Mouse (Mus musculus) small intestine, adult 2 months (tissue): Measurements from ENCODE around the gene Cuedc1. TPM values are rescaled to one million over a fixed set of nuclear protein-coding genes. Genes with fewer than 3 reads are reported as not detected.

Experiments
- H3K27ac ChIP-seq: fragments of 200-500 bp; 2 replicates; pipeline ENCODE4 v1.5.1; 2012; ENCODE audit warnings: low read depth, low read length, control low read depth, inconsistent platforms; ENCODE audit not compliant: insufficient read depth
- H3K27me3 ChIP-seq: fragments of 200-500 bp; 2 replicates; pipeline ENCODE4 v1.6.1; 2012; ENCODE audit warnings: mild to moderate bottlenecking, moderate library complexity, low read length, inconsistent platforms; ENCODE audit not compliant: control insufficient read depth, insufficient read depth
- H3K36me3 ChIP-seq: fragments of 200-500 bp; 2 replicates; pipeline ENCODE4 v1.6.1; 2012; ENCODE audit warnings: mild to moderate bottlenecking, low read length, control low read depth, inconsistent platforms; ENCODE audit not compliant: control insufficient read depth, insufficient read depth
- H3K4me1 ChIP-seq: fragments of 200-500 bp; 2 replicates; pipeline ENCODE4 v1.6.1; 2012; ENCODE audit warnings: low read length, inconsistent platforms, mixed read lengths; ENCODE audit not compliant: control insufficient read depth, insufficient read depth, insufficient read length
- H3K4me3 ChIP-seq: fragments of 200-500 bp; 2 replicates; pipeline ENCODE4 v1.5.1; 2012; ENCODE audit warnings: low read depth, mild to moderate bottlenecking, control low read depth, inconsistent platforms, low read length, moderate library complexity
- CTCF ChIP-seq: fragments of 200-500 bp; IDR thresholded peaks from 2 replicates; pipeline ENCODE4 v1.5.1; 2012; ENCODE audit warnings: low read depth, mild to moderate bottlenecking, control low read depth, inconsistent platforms, low read length, moderate library complexity, mixed read lengths; ENCODE audit not compliant: insufficient replicate concordance, insufficient read length; ENCODE audit errors: extremely low read depth
- POLR2A ChIP-seq: fragments of 200-500 bp; IDR thresholded peaks from 2 replicates; pipeline ENCODE4 v1.6.1; 2012; ENCODE audit warnings: low read depth, mild to moderate bottlenecking, control low read depth, inconsistent platforms, low read length, moderate library complexity
- WGBS: fragments of 180-500 bp; shearing (Covaris S2); methylation state at CpG from one replicate; pipeline ENCODE4 v1.1.7; 2018; 5-methylcytosine and 5-hydroxymethylcytosine counted together
- polyA plus RNA-seq: library from polyadenylated mRNA; depleted of rRNA; stranded (reverse); fragments of >200 nt; gene quantifications from 2 replicates; pipeline ENCODE4 v1.2.3, GENCODE M21; 2012

The Cuedc1 gene
- polyA plus RNA-seq, 1 experiment, result 13.3 TPM

- Histone ChIP-seq H3K27me3 (no peaks in the 10 kb centered on the region), H3K36me3 (peaks cover 2% of the 10 kb centered on the region), H3K27ac (peak overlapping the region; percentile 42), H3K4me3 (peak overlapping the region; percentile 96), H3K4me1 (peaks cover 4% of the 10 kb centered on the region; the same call in 1 of the 2 replicates)
- WGBS, result under 1% methylated on average over 91 of the region's 92 CpGs
- no peak for TF ChIP-seq CTCF
- TF ChIP-seq POLR2A, result peak; percentile 53; the same call in 1 of the 2 replicates
Observed at GRCm38 (mm10) chr11:88068411-88069245, 29.2 kb upstream of the Cuedc1 start.

- Histone ChIP-seq H3K4me3 (peak overlapping the region; percentile 96), H3K27ac (0 out of 2 replicates have a peak overlapping the region, but pooled peaks have one; percentile 21), H3K4me1 (peaks cover 4% of the 10 kb centered on the region; the same call in 1 of the 2 replicates), H3K36me3 (peaks cover 7% of the 10 kb centered on the region), H3K27me3 (no peaks in the 10 kb centered on the region)
- TF ChIP-seq CTCF, result no peak
- WGBS, result 1% methylated on average over 12 of the region's 12 CpGs
Observed at GRCm38 (mm10) chr11:88069246-88069570, 28.6 kb upstream of the Cuedc1 start.

GRCm38 (mm10) chr11:88070392-88070791, 27.5 kb upstream of the Cuedc1 start:
- H3K36me3 ChIP-seq, result peaks cover 15% of the 10 kb centered on the region
- WGBS, result 17% methylated on average over 4 of the region's 4 CpGs
- no peaks in the 10 kb centered on the region for H3K27me3 ChIP-seq
- TF ChIP-seq CTCF, result no peak
- TF ChIP-seq POLR2A, result no peak
- H3K4me1 ChIP-seq, result peaks cover 4% of the 10 kb centered on the region; the same call in 1 of the 2 replicates
- H3K27ac ChIP-seq, result no peak overlapping the region
- H3K4me3 ChIP-seq, result no peak overlapping the region

GRCm38 (mm10) chr11:88071113-88071512, 26.7 kb upstream of the Cuedc1 start:
- Histone ChIP-seq H3K4me3 (no peak overlapping the region), H3K27ac (no peak overlapping the region), H3K36me3 (peaks cover 19% of the 10 kb centered on the region), H3K4me1 (peaks cover 4% of the 10 kb centered on the region; the same call in 1 of the 2 replicates), H3K27me3 (no peaks in the 10 kb centered on the region)
- WGBS, result 34% methylated on average over 5 of the region's 5 CpGs
- TF ChIP-seq POLR2A (no peak), CTCF (no peak)

- Histone ChIP-seq H3K27ac (no peak overlapping the region), H3K27me3 (no peaks in the 10 kb centered on the region), H3K4me3 (no peak overlapping the region), H3K4me1 (peaks cover 4% of the 10 kb centered on the region; the same call in 1 of the 2 replicates), H3K36me3 (peaks cover 33% of the 10 kb centered on the region)
- no peak for TF ChIP-seq POLR2A
- TF ChIP-seq CTCF, result no peak
- WGBS, result 77% methylated on average over 14 of the region's 14 CpGs
Observed at GRCm38 (mm10) chr11:88073343-88073875, 24.4 kb upstream of the Cuedc1 start.

GRCm38 (mm10) chr11:88075701-88076100, 22.2 kb upstream of the Cuedc1 start:
- H3K27me3 ChIP-seq, result no peaks in the 10 kb centered on the region
- H3K4me3 ChIP-seq, result no peak overlapping the region
- H3K36me3 ChIP-seq, result peaks cover 50% of the 10 kb centered on the region
- WGBS, result 70% methylated on average over 1 of the region's 1 CpGs
- H3K4me1 ChIP-seq, result peaks cover 4% of the 10 kb centered on the region; the same call in 1 of the 2 replicates
- no peak overlapping the region for H3K27ac ChIP-seq
- TF ChIP-seq POLR2A (no peak), CTCF (no peak)

- TF ChIP-seq POLR2A (no peak), CTCF (no peak)
- H3K27me3 ChIP-seq, result no peaks in the 10 kb centered on the region
- peaks cover 57% of the 10 kb centered on the region for H3K36me3 ChIP-seq
- no peak overlapping the region for H3K27ac ChIP-seq
- 65% methylated on average over 1 of the region's 1 CpGs for WGBS
- no peaks in the 10 kb centered on the region for H3K4me1 ChIP-seq
- H3K4me3 ChIP-seq, result no peak overlapping the region
Observed at GRCm38 (mm10) chr11:88076394-88076793, 21.5 kb upstream of the Cuedc1 start.
